Mouse (Mus musculus) left cerebral cortex, adult 11 months (tissue): Measurements from ENCODE around the gene Cldn24.
A peak's percentile ranks its signal among the peaks of the same experiment; 100 is the strongest.

ENCODE experiments used
- DNase-seq: peaks from one replicate; pipeline ENCODE4 v3.0.0; 2022; ENCODE audit warnings: low spot score

The Cldn24 gene

GRCm38 (mm10) chr8:47826911-47827310 lies 5.0 kb downstream of the Cldn24 start:
- no peak for DNase-seq

DNA sequence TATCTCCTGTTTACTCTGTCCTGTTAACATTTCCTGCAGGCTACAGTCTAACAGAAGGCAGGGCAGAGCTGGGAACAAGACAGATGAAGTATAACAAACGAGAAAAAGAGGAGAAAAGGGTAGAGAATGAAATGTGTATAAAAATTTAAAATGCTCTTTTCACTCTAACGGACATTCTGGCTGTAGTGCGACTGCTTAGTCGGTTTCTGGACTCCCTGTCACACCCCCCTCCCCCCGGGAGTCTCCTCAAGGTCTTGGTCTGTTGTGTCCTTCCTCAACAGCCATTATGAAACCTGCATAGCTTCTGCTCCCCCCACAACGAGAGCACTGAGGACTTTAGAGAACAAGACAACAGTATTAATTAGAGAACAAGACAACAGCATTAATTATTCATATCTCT lies 10.7 kb downstream of the Cldn24 start:
- no peak for DNase-seq

- no peak for DNase-seq
These were observed 12.0 kb downstream of the Cldn24 start for GRCm38 (mm10) chr8:47833944-47834343.

GRCm38 (mm10) chr8:47843063-47843462 lies 21.1 kb downstream of the Cldn24 start:
- no peak for DNase-seq

DNA sequence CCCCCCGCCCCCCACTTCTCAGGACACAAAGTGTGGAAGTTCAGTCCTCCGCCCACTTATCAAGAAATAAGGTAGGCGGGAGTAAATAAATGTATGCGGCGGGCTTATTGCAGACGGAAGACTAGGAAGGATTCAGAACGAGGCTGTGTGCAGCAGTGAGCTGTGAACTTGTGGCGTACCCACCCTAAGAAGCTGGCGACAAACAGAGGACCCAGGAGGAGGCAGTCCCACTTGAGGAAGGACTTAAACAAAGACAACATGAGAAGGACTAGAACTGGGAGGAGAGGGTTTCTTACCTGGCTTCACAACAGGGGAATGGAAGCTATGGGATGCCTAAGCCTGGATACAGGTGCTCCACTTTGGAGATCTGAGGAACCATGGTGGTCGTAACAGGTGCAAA lies 21.7 kb downstream of the Cldn24 start:
- DNase-seq = no peak

DNA sequence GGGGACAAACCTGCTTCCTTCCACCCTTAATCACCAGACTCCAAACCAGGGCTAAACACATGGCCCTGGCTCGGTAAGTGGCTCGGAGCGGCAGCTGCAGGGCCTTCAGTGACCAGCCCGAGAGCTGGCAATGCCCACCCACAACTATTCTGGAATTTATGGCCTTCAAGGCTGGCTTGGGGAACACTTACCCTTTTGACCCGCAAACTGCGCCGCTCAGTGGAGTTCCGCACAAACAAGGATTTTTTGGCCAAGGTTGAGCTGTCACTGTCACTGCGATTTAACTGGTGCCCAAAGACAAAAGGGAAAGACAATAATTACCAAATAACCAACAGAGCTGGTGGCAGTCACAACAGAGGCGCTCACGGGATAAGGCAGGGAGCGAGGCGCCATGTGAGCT lies 24.0 kb downstream of the Cldn24 start:
- no peak for DNase-seq

GRCm38 (mm10) chr8:47847161-47847560 lies 25.2 kb downstream of the Cldn24 start:
- no peak for DNase-seq

DNA sequence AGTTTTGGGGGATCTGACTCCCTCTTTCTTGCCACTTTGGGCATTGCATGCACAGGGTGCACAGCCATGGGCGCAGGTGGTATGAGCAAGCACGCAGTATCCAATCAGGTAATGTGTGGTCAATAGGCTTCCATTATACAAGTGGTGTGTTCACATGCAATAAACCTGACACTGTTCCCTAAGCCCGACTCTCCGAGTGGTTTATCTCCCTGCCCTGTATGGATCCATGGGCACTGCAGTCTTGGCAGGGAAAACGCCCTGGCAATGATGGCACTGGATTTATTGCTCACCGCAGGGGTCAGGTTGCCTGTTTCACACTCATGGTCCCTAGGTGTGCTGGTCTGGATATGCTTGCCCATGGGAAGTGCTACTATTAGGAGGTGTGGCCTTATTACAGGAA lies 26.0 kb downstream of the Cldn24 start:
- DNase-seq = no peak

- DNase-seq = no peak
These were observed 27.9 kb downstream of the Cldn24 start for GRCm38 (mm10) chr8:47849842-47850241.

DNA sequence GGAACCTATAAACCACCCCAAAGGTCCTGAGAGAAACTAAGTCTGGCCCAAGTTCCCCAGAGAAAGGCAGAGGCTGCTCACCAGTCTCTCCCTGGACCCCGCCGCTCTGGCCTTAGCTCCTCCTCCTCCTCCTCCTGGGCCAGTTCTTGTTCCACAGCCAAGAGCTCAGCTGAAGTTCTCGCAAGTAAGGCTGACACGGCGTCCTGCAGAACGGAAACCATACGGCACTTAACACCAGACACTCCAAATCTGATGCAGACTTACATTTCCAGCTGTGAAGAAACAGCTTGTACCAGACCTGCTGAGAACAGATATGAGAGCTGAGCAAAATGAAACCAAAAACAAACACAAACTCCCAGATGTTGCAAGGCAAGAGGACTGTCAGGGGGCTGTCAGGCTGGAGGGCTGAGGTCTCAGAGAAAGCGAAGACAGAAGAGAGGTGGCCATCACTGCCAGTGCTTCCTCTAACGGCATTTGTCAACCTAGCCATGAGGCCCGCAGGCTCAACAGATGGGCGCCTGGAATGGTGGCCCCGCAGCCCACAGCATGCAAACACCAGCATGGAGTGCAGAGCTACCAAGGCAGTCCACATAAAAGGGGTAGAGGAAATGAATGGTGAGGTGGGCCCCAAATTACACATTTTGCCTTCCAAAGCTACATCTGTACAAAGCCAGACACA lies 30.0 kb downstream of the Cldn24 start:
- no peak for DNase-seq

GRCm38 (mm10) chr8:47852737-47853136 lies 30.8 kb downstream of the Cldn24 start:
- no peak for DNase-seq

GRCm38 (mm10) chr8:47853356-47853755 lies 31.4 kb downstream of the Cldn24 start:
- no peak for DNase-seq

- no peak for DNase-seq
These were observed 37.3 kb downstream of the Cldn24 start for GRCm38 (mm10) chr8:47859259-47859658.

- DNase-seq = no peak
These were observed 44.6 kb downstream of the Cldn24 start for GRCm38 (mm10) chr8:47866568-47866967.

GRCm38 (mm10) chr8:47867067-47867466 lies 45.1 kb downstream of the Cldn24 start:
- DNase-seq = peak; percentile 78
